Mouse (Mus musculus) heart, adult 2 months (tissue): Measurements from ENCODE around the gene Gtf2f2.

Experiments used
- CTCF ChIP-seq: fragments of 200-600 bp; IDR thresholded peaks from 2 replicates; pipeline ENCODE4 v1.8.1; 2022; ENCODE audit warnings: antibody characterized with exemption, mild to moderate bottlenecking, moderate library complexity
- POLR2A ChIP-seq: fragments of 200-500 bp; IDR thresholded peaks from 2 replicates; pipeline ENCODE4 v1.6.1; 2011; ENCODE audit warnings: mild to moderate bottlenecking, low read depth, low read length, control low read depth; ENCODE audit not compliant: insufficient read depth

DNA sequence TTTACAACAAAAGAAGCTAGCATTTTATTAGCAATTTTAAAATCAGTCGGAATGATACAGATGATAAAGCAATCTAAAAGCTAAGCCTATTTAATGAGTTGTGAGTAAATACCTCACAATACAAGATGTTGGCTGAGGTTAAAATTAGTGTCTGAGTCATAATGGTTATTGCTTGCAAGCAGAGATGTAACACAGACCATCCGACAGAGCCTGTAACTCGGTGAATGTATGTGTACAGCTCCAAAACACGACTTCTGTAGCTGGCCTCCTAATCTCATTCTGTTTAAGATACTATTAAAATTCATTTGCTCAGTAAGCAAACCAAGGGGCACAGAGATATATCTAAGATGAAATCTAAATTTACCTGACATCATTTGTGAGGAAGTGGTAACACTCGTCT is 43.4 kb downstream of the Gtf2f2 start:
- TF ChIP-seq POLR2A (no peak), CTCF (no peak)
